Mouse (Mus musculus) mesoderm, embryonic 11.5 days (tissue): Measurements from ENCODE around the gene Hdac9.

Experiments used
- DNase-seq: peaks from one replicate; pipeline ENCODE4 v3.0.0-alpha.2; 2012; ENCODE audit warnings: low read depth, low spot score

Gene Hdac9

GRCm38 (mm10) chr12:34612511-34612910 lies 304.4 kb downstream of the Hdac9 start:
- no peak for DNase-seq

- DNase-seq, result no peak
Observed at GRCm38 (mm10) chr12:34604521-34604920, 312.4 kb downstream of the Hdac9 start.

- no peak for DNase-seq
Observed at GRCm38 (mm10) chr12:34594167-34594793, 322.6 kb downstream of the Hdac9 start.

GRCm38 (mm10) chr12:34587171-34587570 lies 329.7 kb downstream of the Hdac9 start:
- peak; percentile 30 for DNase-seq

GRCm38 (mm10) chr12:34582522-34582921 lies 334.4 kb downstream of the Hdac9 start:
- DNase-seq, result no peak

GRCm38 (mm10) chr12:34579220-34579619 lies 337.7 kb downstream of the Hdac9 start:
- DNase-seq, result no peak

- no peak for DNase-seq
Observed at GRCm38 (mm10) chr12:34571069-34571468, 345.8 kb downstream of the Hdac9 start.

- DNase-seq, result no peak
Observed at GRCm38 (mm10) chr12:34569472-34569871, 347.4 kb downstream of the Hdac9 start.

GRCm38 (mm10) chr12:34569052-34569451 lies 347.8 kb downstream of the Hdac9 start:
- no peak for DNase-seq

- DNase-seq, result no peak
Observed at GRCm38 (mm10) chr12:34562331-34562730, 354.6 kb downstream of the Hdac9 start.

GRCm38 (mm10) chr12:34559001-34559400 lies 357.9 kb downstream of the Hdac9 start:
- peak; percentile 34 for DNase-seq

- DNase-seq, result no peak
Observed at GRCm38 (mm10) chr12:34554803-34555202, 362.1 kb downstream of the Hdac9 start.

GRCm38 (mm10) chr12:34550268-34550667 lies 366.6 kb downstream of the Hdac9 start:
- no peak for DNase-seq

GRCm38 (mm10) chr12:34529165-34529545 lies 387.7 kb downstream of the Hdac9 start:
- no peak for DNase-seq

- DNase-seq, result peak; percentile 66
Observed at GRCm38 (mm10) chr12:34528201-34529164, 388.4 kb downstream of the Hdac9 start.

GRCm38 (mm10) chr12:34527761-34528160 lies 389.1 kb downstream of the Hdac9 start:
- no peak for DNase-seq

GRCm38 (mm10) chr12:34521468-34521867 lies 395.4 kb downstream of the Hdac9 start:
- DNase-seq, result no peak

GRCm38 (mm10) chr12:34516769-34517562 lies 399.9 kb downstream of the Hdac9 start:
- peak; percentile 22 for DNase-seq

GRCm38 (mm10) chr12:34506345-34506744 lies 410.6 kb downstream of the Hdac9 start:
- no peak for DNase-seq

- DNase-seq, result no peak
Observed at GRCm38 (mm10) chr12:34498751-34499626, 417.9 kb downstream of the Hdac9 start.

- DNase-seq, result no peak
Observed at GRCm38 (mm10) chr12:34498331-34498730, 418.6 kb downstream of the Hdac9 start.
